9 mouse cellular contexts compared by ENCODE assay signal in genomic region chr7:6784340-6785073, GRCm38 (mm10). TPM values are rescaled to one million over a fixed set of nuclear protein-coding genes. Genes with fewer than 3 reads are reported as not detected.
DNase-seq lines count a peak whose midpoint lies in the region; ATAC-seq and TF ChIP-seq lines count a peak whose summit lies in the region.
"Had no signal": no experiment of that assay in that cellular context is flagged by ENCODE, and none has a peak within 500 bp of the region (broad histone marks: within the 10 kb centered on the region; RNA-seq: fewer than 3 reads in every experiment).

No protein-coding gene starts in this region.

- H3K27me3 ChIP-seq in intestine, embryonic 14.5 days (replicated peaks; ENCODE audit: control insufficient read depth, insufficient read depth, low read length) = no peaks in the 10 kb centered on the region
- H3K27me3 ChIP-seq in intestine, postnatal 0 days (replicated peaks; ENCODE audit: control insufficient read depth, insufficient read depth, low read length) = no peaks in the 10 kb centered on the region
- H3K27me3 ChIP-seq in embryonic facial prominence, embryonic 13.5 days = no peaks in the 10 kb centered on the region

- H3K4me1 ChIP-seq in intestine, embryonic 14.5 days (replicated peaks; ENCODE audit: control insufficient read depth, insufficient read depth, low read length) = peaks cover 35% of the 10 kb centered on the region
- 0 out of 2 replicates have a peak, but pooled peaks cover 3% of the 10 kb centered on the region for H3K4me1 ChIP-seq in intestine, postnatal 0 days (replicated peaks; ENCODE audit: control insufficient read depth, insufficient read depth, low read length)
- peaks cover 37% of the 10 kb centered on the region for H3K4me1 ChIP-seq in embryonic facial prominence, embryonic 13.5 days

- DNase-seq in intestine, embryonic 14.5 days (ENCODE audit: low spot score) = peak; percentile 63
- DNase-seq in kidney, postnatal 10 days = peak; percentile 46
- peak; percentile 69 for DNase-seq in retina, postnatal 1 day
- no peak for DNase-seq in thymus, postnatal 25 days
- DNase-seq in left cerebral cortex, adult 2 months (ENCODE audit: extremely low spot score in 1 of 2, low spot score in 2 of 2) = no peak
- DNase-seq in gastrocnemius, adult 18-20 months (ENCODE audit: low spot score) = no peak
- DNase-seq: cerebellum, postnatal 14 days had no signal

- ATAC-seq in intestine, embryonic 14.5 days (replicated peaks; ENCODE audit: low FRiP score, low TSS enrichment, low read depth) = peak; percentile 51
- no peak for ATAC-seq in intestine, postnatal 0 days
- no peak for ATAC-seq in embryonic facial prominence, embryonic 13.5 days (ENCODE audit: insufficient number of reproducible peaks, insufficient read depth, low FRiP score, low TSS enrichment, low read depth)

- H3K27ac ChIP-seq in intestine, embryonic 14.5 days (ENCODE audit: low read depth) = peak overlapping the region; percentile 78
- H3K27ac ChIP-seq in intestine, postnatal 0 days (ENCODE audit: low read depth, low read length) = no peak overlapping the region
- peak overlapping the region; percentile 83 for H3K27ac ChIP-seq in embryonic facial prominence, embryonic 13.5 days
- H3K27ac ChIP-seq in left cerebral cortex, adult 2 months = no peak overlapping the region

- H3K4me3 ChIP-seq in intestine, embryonic 14.5 days (ENCODE audit: low read depth, low read length) = no peak overlapping the region
- no peak overlapping the region for H3K4me3 ChIP-seq in intestine, postnatal 0 days (ENCODE audit: low read depth, low read length)
- H3K4me3 ChIP-seq in embryonic facial prominence, embryonic 13.5 days = no peak overlapping the region
- H3K4me3 ChIP-seq in left cerebral cortex, adult 2 months = no peak overlapping the region

- no peak for TF ChIP-seq CTCF in intestine, postnatal 0 days (IDR thresholded peaks at IDR 0.05; ENCODE audit: low read depth)
- no peak for TF ChIP-seq CTCF in left cerebral cortex, adult 2 months (IDR thresholded peaks at IDR 0.05)

- WGBS in intestine, embryonic 14.5 days = 8% methylated on average over 8 of the region's 8 CpGs
- WGBS in intestine, postnatal 0 days = 9% methylated on average over 8 of the region's 8 CpGs
- WGBS in embryonic facial prominence, embryonic 13.5 days = 12% methylated on average over 8 of the region's 8 CpGs

- H3K9ac ChIP-seq in intestine, embryonic 14.5 days (ENCODE audit: low read length) = no peak overlapping the region
- no peak overlapping the region for H3K9ac ChIP-seq in intestine, postnatal 0 days (ENCODE audit: low read depth, low read length)
- H3K9ac ChIP-seq in embryonic facial prominence, embryonic 13.5 days = no peak overlapping the region

- H3K36me3 ChIP-seq in intestine, embryonic 14.5 days (ENCODE audit: control insufficient read depth, insufficient read depth, low read length) = no peaks in the 10 kb centered on the region
- no peaks in the 10 kb centered on the region for H3K36me3 ChIP-seq in intestine, postnatal 0 days (ENCODE audit: control insufficient read depth, insufficient read depth)
- no peaks in the 10 kb centered on the region for H3K36me3 ChIP-seq in embryonic facial prominence, embryonic 13.5 days

- intact Hi-C loops in left cerebral cortex, adult 2 months (cut with DNase I) = no loop called here

- H3K9me3 ChIP-seq in intestine, embryonic 14.5 days (ENCODE audit: control insufficient read depth, low read length) = no peaks in the 10 kb centered on the region
- no peaks in the 10 kb centered on the region for H3K9me3 ChIP-seq in intestine, postnatal 0 days (ENCODE audit: control insufficient read depth)
- H3K9me3 ChIP-seq in embryonic facial prominence, embryonic 13.5 days = no peaks in the 10 kb centered on the region

- H3K4me2 ChIP-seq in intestine, embryonic 14.5 days (ENCODE audit: low read length) = peak overlapping the region; percentile 22
- no peak overlapping the region for H3K4me2 ChIP-seq in intestine, postnatal 0 days (replicated peaks; ENCODE audit: low read depth)
- no peak overlapping the region for H3K4me2 ChIP-seq in embryonic facial prominence, embryonic 13.5 days

RNA-seq across cellular contexts. Expression of gene Usp29, which starts 54.1 kb away (rescaled TPM):
- 5.7 and 6.8 TPM in 2 replicates for polyA plus RNA-seq in intestine, embryonic 14.5 days (2014; fragmentation: Nextera tagmentation; extraction: Ambion mirVana)
- polyA plus RNA-seq in intestine, postnatal 0 days (2015; fragmentation: Nextera tagmentation; extraction: Ambion mirVana) = 0.68 and 0.71 TPM in 2 replicates
- polyA plus RNA-seq in embryonic facial prominence, embryonic 13.5 days (2015; fragmentation: Nextera tagmentation; extraction: Ambion mirVana) = 9.6 and 11.3 TPM in 2 replicates
- total RNA-seq in left cerebral cortex, adult 2 months (2021) = 10 to 100 TPM; 38.7 to 47.2 TPM
- total RNA-seq in gastrocnemius, adult 18-20 months (2021) = under 1 TPM in 1 of 2 experiments, not detected in 1; 0.39 TPM

RNA-seq across cellular contexts. Expression of gene Peg3, which starts 54.3 kb away (rescaled TPM):
- 151 and 164 TPM in 2 replicates for polyA plus RNA-seq in intestine, embryonic 14.5 days (2014; fragmentation: Nextera tagmentation; extraction: Ambion mirVana)
- polyA plus RNA-seq in intestine, postnatal 0 days (2015; fragmentation: Nextera tagmentation; extraction: Ambion mirVana) = 15.6 and 16.6 TPM in 2 replicates
- 159 and 180 TPM in 2 replicates for polyA plus RNA-seq in embryonic facial prominence, embryonic 13.5 days (2015; fragmentation: Nextera tagmentation; extraction: Ambion mirVana)
- total RNA-seq in left cerebral cortex, adult 2 months (2021) = 100 to 1,000 TPM; 217 to 241 TPM
- 1 to 10 TPM; 2.8 to 7.2 TPM for total RNA-seq in gastrocnemius, adult 18-20 months (2021)

Comparison
In these comparisons a context has a peak if more than half of its experiments do, and no peak if none do; other contexts are left out.
1. H3K27ac ChIP-seq: peak in intestine, embryonic 14.5 days (single experiment) and embryonic facial prominence, embryonic 13.5 days (single experiment); none in intestine, postnatal 0 days (single experiment) and left cerebral cortex, adult 2 months (single experiment).
2. DNase-seq: peak in intestine, embryonic 14.5 days (single experiment), kidney, postnatal 10 days (single experiment) and retina, postnatal 1 day (single experiment); none in thymus, postnatal 25 days (single experiment), left cerebral cortex, adult 2 months (0 of 2) and gastrocnemius, adult 18-20 months (single experiment).